Mouse (Mus musculus): Measurements from ENCODE around the gene Arsa.

Gene Arsa

DNA sequence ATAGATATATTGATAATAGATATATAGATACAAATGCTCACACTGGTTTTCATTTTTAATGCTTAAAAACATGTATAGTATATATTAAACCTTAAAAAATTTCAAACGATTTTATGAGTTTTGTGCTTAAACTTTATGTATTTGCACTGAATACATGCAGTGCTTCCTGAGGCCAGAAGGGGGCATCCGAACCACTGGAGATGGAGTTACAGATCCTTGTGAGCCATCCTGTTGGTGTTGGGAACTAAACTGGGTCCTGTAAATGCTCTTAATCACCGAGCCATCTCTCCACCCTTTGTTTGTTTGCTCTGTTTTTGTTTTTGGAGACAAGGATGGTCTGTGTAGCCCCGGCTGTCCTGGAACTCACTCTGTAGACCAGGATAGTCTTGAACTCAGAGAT is 17.7 kb upstream of the Arsa start:
- no peak for DNase-seq (ENCODE audit: low spot score in 2 of 2)

DNA sequence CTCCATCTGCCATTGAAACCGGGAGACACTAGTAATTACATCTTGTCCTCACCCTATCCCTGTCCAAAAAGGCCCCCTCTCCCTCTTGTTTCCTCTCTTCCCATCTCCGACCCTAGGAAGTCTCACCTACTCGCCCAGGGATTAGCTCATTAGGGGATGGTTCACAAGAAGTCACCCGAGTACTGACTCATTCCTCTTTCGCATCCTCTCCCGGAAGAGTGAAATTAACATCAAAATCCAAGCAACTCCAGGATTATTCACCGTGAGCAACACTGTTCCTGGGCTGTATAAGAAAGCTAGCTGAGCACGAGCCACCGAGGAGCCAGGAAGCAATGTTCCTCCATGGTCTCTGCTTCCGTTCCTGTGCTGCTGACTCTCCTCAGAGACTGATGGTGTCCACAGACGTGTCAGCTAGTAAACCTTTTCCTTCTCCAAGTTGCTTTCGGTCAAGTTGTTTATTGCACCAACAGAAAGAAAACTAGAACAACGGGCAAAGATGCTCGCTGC is 11.4 kb upstream of the Arsa start:
- no peak for DNase-seq (ENCODE audit: low spot score in 2 of 2)

DNA sequence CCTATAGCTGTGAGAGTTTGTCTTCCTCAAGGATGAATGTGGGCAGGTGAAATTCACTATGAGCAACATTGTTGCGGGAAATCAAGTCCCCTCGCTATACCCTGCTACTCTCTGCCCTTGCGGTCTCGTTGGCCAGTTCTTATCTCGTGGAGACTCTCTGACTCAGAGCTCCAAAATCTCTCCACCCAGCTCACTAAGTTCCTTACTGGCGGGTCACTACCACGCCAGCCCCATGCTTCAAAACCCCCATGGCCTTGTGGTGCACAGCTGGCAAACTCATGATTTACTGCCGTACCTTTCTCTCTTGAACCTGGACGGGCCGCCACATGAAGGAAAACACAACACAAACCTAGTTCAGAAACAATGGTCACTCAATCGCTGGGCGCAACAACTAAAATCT is 11.0 kb upstream of the Arsa start:
- DNase-seq (ENCODE audit: low spot score in 2 of 2) = no peak

DNA sequence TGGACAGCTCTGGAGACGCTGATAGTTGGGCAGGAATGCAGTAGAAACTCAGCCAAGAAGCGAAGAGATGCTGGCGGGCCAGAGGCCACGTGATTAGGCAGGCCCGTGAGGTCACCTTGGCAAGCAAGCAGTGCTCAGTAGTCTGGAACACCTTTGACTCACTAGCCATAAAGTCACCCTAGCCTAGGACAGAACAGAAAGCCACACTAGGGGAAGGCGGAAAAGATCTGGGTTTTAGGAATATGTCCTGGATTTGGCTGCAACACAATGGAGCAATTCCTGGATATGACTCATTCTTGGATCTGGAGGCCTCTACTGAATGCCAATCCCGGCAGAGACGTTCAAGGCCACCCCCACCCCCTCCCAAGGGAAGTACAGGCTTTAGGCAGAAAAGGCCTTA is 3.4 kb upstream of the Arsa start:
- peak in 1 of 2 experiments; percentile 24 for DNase-seq (ENCODE audit: low spot score in 2 of 2)

DNA sequence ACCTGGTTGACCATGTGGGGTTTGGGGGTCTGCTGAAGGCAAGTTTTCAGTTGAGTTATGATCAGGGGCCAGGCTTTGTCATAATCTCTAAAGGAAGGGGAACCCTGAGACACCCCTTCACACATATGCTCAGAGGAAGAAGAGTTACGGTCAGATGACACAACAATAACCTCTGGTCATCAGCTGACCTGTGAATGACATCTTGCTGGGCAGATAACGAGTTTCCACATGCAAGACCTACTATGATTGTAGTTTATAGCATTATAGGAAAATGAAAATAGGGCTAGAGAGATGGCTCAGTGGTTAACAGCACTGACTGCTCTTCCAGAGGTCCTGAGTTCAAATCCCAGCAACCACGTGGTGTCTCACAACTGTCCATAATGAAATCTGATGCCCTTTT is 1.4 kb upstream of the Arsa start:
- no peak for DNase-seq (ENCODE audit: low spot score in 2 of 2)

DNA sequence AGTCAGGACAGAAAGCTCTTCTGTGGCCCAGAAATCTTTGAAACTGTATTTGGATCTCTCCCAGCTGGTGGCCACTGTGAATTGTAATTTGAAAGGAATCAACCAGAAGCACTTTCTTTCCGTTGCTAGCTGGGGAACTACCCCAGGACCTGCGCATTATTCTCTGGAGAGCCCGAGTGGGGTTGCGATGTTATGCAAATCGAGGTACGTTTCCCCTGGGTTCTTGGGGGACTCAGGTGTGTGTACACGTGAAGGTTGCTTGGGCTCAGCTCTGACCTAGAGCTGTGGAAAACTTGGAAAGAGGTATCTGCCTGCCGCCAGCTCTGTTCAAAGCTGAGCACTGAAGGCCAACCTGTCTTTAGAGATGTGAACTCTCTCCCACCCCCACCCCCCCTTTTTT is 581 bp upstream of the Arsa start:
- DNase-seq (ENCODE audit: low spot score in 2 of 2) = no peak

DNA sequence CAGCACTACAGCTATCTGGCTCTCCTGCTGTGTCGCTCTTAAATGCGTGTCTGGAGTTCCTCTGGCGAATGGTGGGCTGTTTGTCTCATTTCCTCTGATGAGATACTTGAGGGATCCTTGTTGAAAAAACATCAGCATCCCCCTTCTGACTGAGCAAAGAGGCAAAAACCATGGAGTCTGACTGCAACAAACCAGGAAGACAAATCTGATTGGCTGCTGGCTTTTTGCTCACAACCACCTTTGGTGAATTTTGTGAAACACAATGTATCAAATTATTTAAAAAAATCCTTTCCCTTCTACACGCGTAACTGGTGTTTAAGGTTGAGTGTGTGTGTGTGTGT is 780 bp downstream of the Arsa start:
- DNase-seq (ENCODE audit: low spot score in 2 of 2) = no peak

DNA sequence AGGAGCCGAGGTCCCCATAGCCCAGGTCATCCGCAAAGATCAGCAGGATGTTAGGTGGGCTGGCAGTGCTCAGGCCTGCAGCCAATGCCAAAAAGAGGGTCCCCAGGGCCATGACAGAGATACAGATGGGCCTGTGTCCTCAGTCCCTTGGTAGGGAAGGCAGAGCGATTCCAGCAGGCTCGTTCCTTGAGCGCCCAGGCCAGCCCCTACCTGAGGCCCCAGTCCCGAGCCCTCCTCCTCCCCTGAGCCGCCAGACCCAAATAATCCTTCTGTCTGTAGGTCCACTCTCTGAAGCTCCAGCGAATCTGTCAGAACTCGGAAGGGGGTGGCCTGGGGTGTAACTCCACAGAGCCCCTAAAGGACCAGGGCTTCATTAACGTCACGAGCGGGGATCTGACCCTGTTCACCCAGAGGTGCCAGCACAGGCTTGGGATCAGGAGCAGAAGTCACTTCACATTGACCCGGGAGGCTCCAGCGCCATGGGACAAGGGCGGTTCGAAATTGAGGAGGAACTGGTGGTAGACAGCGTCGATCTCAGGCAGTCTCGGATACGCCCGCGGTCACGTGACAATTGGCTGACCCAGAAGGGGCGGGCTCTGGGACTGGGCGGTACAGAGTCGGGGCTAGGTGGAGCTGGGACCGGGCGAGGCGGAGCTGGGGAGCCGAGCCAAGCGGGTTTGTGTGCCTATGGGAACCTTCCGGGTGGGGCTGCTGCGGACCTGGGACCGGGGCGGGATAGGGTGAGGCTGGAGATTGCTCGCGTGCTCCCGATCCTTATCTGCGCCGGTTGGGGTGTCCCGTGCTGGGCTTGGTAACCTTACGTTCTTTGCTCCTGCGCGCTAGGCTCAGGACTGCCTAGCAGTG is 1.4 kb downstream of the Arsa start:
- peak; percentile 96 to 97 for DNase-seq (ENCODE audit: low spot score in 2 of 2)

DNA sequence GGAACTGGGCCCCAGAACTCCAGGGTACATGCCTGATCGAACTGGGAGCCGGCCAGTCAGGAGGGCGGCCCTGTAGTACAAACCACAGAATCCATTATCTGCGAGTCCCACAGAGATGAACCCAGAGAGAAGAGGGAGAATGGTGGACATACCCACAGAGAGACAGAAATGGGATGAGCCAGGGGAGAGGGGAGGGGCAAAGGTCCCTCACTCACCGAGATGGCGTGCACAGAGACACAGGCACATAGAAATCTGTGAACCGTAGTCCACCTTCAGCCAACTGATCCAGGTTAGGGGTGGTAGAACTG is 2.0 kb downstream of the Arsa start:
- no peak for DNase-seq (ENCODE audit: low spot score in 2 of 2)

DNA sequence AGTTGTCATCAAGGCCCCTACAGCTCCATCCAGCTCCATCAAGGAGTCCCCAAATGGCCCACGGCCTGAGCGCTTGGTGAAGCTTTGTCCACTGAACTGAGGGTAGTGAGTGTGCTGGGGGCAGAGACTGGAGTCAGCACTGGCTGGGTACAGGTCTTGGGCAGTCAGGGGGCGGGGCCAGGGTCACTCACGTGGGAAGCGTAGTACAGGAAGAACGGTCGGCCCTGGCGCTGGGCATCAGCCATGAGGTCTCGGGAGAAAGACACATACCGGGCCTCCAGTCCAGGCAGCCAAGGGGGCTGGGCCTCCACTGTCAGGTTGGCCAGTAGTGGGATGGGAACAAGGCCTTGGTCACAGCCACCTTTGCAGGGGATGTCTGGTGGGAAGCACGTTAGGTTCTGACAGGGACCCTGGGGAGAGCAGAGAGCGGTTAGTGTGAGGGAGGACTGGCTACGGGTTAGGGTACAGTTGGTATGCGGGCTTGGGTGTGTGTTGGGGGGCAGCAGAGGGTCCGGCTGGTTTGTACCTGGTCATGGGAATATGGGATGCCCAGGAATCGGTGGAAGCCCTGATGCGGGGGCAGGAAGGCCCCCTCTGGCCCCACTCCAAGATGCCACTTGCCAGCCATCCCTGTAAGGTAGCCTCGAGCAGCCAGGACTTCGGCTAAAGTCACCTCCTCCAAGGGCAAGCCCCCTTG is 2.5 kb downstream of the Arsa start:
- peak in 1 of 2 experiments; percentile 45 for DNase-seq (ENCODE audit: low spot score in 2 of 2)

DNA sequence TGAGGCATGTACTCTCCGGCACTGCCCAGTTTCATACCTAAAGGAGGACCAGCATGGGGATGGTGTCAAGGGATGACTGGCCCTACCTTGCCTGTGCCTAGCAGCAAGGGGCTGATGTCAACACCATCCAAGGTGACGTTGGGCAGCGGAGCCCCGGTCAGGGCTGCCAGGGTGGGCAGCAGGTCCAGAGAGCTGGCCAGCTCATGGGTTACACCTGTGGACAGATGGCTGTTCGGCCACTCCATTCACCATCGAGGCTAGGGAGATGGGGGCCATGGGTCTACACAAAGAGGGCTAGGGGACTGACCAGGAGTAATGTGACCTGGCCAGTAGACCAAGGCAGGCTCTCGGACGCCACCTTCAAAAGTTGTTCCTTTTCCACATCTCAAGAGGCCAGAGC is 3.3 kb downstream of the Arsa start:
- peak in 1 of 2 experiments; percentile 21 for DNase-seq (ENCODE audit: low spot score in 2 of 2)

DNA sequence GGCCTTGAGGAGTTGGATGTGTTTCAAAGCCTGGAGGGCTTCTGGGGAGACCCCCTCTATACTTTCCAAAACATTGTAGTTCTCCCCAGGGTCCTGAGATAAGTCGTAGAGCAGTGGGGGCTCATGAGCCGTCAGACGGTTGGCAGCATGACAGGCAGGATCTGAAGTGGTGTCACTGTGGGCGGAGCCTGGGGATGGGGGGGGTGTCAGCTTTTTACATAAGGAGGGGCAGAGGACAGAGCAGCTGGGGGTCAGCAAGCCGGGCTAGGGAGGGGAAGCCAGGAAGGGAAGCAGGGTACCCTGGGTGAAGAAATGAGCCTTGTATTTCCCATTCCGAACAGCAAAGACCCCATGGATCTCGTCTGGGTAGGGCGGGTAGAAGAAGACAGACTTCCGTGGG is 3.9 kb downstream of the Arsa start:
- DNase-seq (ENCODE audit: low spot score in 2 of 2) = peak in 1 of 2 experiments; percentile 24

DNA sequence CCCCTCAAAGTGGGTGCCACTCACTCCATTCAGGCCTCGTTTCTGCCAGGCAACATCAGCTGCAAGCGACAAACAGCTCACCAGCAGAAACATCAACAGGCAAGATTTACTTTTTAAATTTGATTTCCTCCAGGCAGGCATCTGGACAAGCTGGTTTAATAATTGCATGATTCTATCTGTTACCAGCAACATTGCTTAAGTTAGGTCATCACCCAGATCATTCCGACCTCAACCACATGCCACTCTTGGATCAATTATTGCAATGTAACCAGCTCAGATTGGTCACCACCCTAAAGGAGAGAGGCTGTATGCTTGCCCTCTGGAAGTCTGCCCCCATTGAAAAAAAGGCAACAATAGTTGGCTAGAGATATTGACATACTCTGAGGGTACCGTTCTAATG is 5.7 kb downstream of the Arsa start:
- no peak for DNase-seq (ENCODE audit: low spot score in 2 of 2)

DNA sequence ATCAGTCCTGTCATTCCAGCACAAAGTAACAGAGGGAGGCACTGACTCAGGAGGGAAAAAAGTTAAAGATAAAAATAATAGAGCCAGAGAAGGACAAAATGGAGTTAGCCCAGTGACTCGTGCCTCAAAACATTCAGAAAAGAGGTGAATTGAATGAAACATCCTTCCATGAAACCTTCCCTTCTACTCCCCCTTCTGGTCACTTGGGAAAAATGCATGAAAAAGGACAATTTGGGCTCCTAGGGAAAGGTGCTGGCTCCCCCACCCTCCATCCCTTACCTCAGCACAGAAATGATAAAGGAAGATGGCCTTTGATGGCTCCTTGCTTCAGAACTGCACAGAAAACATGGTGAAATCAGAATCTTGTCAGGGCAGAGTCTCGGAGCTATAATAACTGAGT is 8.6 kb downstream of the Arsa start:
- DNase-seq (ENCODE audit: low spot score in 2 of 2) = no peak

DNA sequence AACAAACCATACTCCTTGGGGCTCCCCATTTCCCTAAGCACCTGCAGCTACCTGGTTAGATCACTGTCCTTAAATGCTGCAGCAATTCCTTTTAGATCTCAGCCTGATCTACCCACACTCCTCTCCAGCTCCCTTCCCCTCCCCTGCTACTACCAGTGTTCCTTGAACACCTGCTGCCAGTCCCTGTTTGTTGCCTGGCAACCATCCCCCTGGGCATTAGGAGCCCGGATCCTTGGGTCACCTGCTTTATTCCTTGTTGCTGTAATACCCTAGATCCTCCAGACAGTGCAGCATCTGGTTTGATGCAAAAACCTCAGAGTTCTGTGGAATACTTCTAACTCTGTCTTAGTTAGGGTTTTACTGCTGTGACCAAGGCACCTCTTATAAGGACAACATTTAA is 12.2 kb downstream of the Arsa start:
- peak; percentile 39 to 60 for DNase-seq (ENCODE audit: low spot score in 2 of 2)

DNA sequence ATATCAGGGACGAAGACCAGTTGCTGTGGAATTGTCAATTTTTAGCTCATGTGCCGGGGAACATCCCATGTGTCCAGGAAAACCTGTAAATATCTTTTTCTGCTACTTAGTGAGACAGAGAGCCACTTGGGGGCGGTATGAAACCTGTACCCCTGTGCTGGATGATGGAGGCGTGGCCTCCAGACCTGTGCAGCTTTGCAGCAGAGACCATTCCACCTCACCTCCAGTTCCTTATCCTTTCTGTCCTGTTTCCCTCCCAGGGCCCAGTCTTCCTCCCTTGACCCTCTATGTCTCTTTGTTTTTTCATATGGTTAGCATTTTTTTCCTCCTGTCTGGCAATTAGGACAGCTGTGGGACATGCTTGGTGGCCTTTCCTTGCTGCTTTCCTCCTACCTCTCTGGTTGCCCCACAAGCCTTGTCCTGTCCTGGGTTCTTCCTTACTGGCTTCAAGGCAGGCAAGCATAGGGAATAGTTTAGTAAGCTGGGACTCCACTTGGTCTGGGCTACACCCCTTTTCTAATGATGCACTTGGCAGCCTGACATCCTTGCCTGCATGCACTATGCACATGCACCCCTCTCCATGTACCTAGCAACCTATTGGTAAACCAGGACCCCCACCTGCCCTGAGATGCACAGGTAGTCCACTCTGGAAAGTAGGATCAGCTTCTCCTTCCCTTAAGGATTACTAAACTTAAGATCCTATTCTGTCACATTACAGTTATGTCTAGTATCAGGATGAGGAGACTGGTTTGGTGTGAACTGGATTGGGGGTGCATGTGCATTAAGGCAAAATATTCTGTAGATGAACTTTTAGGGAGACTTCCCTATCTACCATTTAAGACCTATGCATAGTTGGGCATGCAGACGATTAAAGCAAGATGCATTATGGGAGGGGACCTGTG is 13.6 kb downstream of the Arsa start:
- DNase-seq (ENCODE audit: low spot score in 2 of 2) = peak in 1 of 2 experiments; percentile 25

DNA sequence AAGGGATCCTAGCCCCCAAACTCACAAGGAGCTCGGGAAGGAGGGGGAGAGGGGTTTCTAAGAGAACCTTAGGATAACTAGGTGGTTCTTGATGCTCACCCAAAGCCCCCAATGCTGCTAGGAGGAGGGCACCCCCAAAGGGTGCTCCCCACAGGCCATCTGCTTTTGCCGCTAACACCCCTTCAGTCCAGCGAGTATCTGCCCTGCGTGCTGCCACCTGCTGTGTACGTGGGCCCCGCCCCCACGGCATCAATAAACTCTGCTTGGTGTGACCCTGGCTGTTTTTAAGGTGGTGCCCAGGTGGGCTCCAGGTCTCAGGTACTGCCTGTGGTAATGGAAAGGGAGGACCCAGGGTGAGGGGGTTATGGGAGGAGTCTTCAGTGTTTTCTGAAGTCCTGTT is 15.0 kb downstream of the Arsa start:
- DNase-seq (ENCODE audit: low spot score in 2 of 2) = peak in 1 of 2 experiments; percentile 27

DNA sequence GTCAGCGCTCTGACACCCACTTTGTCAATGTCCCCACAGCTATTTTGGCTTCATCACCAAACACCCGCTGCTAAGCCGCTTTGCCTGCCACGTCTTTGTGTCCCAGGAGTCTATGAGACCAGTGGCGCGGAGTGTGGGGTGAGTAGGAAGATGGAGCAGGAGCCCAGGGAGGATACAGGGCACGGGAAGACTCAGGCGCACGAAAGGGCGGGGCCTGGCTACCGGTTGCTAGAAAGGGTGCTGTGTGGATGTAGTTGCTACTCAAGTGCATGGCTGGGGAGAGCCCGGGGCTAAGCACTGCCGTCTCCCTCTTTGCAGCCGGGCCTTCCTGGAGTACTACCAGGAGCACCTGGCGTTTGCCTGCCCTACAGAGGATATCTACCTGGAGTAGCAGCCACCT is 15.9 kb downstream of the Arsa start:
- no peak for DNase-seq (ENCODE audit: low spot score in 2 of 2)

DNA sequence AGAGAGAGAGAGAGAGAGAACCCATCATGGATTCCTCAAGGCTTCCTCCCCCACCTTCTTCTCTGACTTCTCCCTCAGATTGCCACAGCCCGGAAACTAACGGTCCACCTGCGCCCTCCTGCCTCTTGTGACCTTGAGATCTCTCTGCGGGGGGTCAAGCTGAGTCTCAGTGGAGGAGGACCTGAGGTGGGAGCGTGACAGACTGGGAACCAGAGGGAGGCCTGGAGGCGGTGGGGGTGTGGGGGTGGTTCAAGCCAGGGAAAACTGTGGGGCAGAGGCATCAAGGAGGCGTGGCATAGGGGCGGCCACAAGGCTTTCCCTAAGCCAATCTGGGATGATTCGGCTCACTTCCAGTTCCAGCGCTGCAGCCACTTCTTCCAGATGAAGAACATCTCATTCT is 16.9 kb downstream of the Arsa start:
- DNase-seq (ENCODE audit: low spot score in 2 of 2) = peak in 1 of 2 experiments; percentile 25

DNA sequence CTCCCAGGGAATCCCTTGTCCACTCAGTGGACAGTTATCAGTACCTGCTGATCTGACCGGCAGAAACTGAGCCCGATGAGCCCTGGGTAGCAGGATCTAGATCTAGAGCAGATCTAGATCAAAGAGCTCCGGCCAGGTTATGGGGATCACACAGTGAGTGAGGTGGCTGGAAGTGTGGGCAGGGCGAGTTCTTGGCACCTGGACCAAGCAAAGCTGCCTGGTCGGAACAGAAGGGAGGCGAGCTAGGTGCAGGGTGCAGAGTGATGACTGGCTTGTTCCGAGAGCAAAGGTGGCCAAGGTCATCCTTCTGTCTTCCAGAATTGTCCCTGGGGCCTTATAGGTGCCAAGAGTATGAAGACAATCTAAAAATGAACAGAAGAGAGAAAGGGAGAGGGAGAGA is 17.4 kb downstream of the Arsa start:
- peak in 1 of 2 experiments; percentile 27 for DNase-seq (ENCODE audit: low spot score in 2 of 2)

DNA sequence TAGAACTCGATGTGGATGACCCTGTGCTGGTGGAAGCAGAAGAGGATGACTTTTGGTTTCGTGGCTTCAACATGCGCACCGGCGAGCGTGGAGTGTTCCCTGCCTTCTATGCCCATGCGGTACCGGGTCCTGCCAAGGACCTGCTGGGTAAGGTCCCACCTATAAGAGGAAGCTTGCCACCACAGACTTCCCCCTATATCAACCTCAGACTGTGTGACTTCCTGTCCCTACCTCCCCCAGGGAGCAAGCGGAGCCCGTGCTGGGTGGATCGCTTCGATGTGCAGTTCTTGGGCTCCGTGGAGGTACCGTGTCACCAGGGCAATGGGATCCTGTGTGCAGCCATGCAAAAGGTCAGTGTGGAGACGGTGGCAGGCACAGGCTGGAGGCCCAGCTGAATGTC is 18.3 kb downstream of the Arsa start:
- no peak for DNase-seq (ENCODE audit: low spot score in 2 of 2)

DNA sequence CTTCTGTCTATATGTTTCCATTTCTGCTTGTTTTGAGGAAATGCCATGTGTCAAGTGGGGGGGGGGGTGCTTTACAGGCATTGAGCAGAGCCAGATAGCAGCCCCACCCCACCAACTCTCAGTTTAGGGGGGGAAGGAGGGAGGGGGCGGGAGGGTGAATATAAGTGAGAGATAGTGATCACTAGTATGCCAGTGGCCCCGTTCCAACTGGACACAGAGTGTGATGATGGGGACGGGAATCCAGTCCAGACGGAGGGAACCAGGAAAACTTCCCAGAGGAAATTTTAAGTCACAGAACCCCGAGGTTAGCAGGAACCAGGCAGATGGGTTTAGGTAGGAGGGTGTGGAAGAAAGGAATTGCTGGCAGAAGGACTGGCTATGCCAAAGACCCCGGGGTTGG is 21.6 kb downstream of the Arsa start:
- peak in 1 of 2 experiments; percentile 24 for DNase-seq (ENCODE audit: low spot score in 2 of 2)

Data from right cerebral cortex, postnatal 10 days (tissue).